Mouse (Mus musculus): ENCODE measurements around the gene Farsb.

GRCm38 (mm10) chr1:78417154-78417911, 71.4 kb downstream of the Farsb start:
- TF ChIP-seq CTCF (IDR thresholded peaks at IDR 0.05; ENCODE audit: extremely low read depth, insufficient read length, insufficient replicate concordance, low read depth, low read length), result no peak
- TF ChIP-seq POLR2A (IDR thresholded peaks at IDR 0.05; ENCODE audit: low read depth, low read length), result no peak
